Comparison of ENCODE assay signal across 23 mouse cellular contexts in the genomic region with DNA sequence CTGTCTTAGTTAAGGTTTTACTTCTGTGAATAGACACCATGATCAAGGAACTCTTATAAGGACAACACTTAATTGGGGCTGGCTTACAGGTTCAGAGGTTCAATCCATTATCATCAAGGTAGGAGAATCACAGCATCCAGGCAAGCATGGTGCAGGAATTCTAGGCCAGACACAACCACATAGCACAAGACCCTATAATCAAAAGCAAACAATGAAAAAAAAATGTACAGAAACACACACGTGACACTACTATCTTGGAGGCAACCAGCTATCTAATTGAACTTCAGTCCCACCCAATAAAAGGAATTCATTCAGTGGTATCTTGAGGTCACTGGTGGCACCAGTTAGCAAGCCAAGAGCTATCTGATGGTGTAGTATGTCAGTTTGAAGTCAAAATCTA. TPM values are rescaled to one million over a fixed set of nuclear protein-coding genes. Genes with fewer than 3 reads are reported as not detected.
A peak's percentile ranks its signal among the peaks of the same experiment; 100 is the strongest.
DNase-seq lines count a peak whose midpoint lies in the region; ATAC-seq and TF ChIP-seq lines count a peak whose summit lies in the region.
"Had no signal": no experiment of that assay in that cellular context is flagged by ENCODE, and none has a peak within 500 bp of the region (broad histone marks: within the 10 kb centered on the region; RNA-seq: fewer than 3 reads in every experiment).

No protein-coding gene starts in this region.

- no peak; the same call in 1 of the 2 replicates for TF ChIP-seq EP300 in liver, postnatal 0 days (IDR thresholded peaks at IDR 0.05; ENCODE audit: low read depth)

- 58% methylated on average over 1 of the region's 1 CpGs for WGBS in heart, embryonic 10.5 days
- WGBS in intestine, embryonic 15.5 days = 68% methylated on average over 1 of the region's 1 CpGs
- WGBS in intestine, embryonic 16.5 days = 73% methylated on average over 1 of the region's 1 CpGs
- WGBS in liver, embryonic 16.5 days (ENCODE audit: insufficient replicate concordance) = 31% methylated on average over 1 of the region's 1 CpGs
- 60% methylated on average over 1 of the region's 1 CpGs for WGBS in liver, postnatal 0 days (ENCODE audit: insufficient replicate concordance)

- H3K27me3 ChIP-seq in heart, embryonic 10.5 days (ENCODE audit: insufficient read depth, poor library complexity, severe bottlenecking) = no peaks in the 10 kb centered on the region
- H3K27me3 ChIP-seq in intestine, embryonic 15.5 days (replicated peaks) = no peaks in the 10 kb centered on the region
- H3K27me3 ChIP-seq in intestine, embryonic 16.5 days (replicated peaks; ENCODE audit: control insufficient read depth, insufficient read depth, low read length) = no peaks in the 10 kb centered on the region
- no peaks in the 10 kb centered on the region for H3K27me3 ChIP-seq in liver, embryonic 16.5 days (ENCODE audit: control insufficient read depth, insufficient read depth, low read depth, low read length)
- H3K27me3 ChIP-seq in liver, postnatal 0 days (ENCODE audit: insufficient read depth, low read length) = no peaks in the 10 kb centered on the region
- H3K27me3 ChIP-seq: CH12.LX; embryonic facial prominence, embryonic 12.5 days; forebrain, embryonic 13.5 days; forebrain, embryonic 15.5 days had no signal

- H3K27ac ChIP-seq in heart, embryonic 10.5 days = no peak overlapping the region
- H3K27ac ChIP-seq in intestine, embryonic 15.5 days = no peak overlapping the region
- H3K27ac ChIP-seq in intestine, embryonic 16.5 days (ENCODE audit: low read length) = no peak overlapping the region
- H3K27ac ChIP-seq in liver, embryonic 16.5 days (ENCODE audit: low read length) = no peak overlapping the region
- H3K27ac ChIP-seq in liver, postnatal 0 days (ENCODE audit: low read depth) = no peak overlapping the region
- H3K27ac ChIP-seq: embryonic facial prominence, embryonic 10.5 days; embryonic facial prominence, embryonic 12.5 days; forebrain, embryonic 13.5 days; forebrain, embryonic 15.5 days had no signal

- H3K36me3 ChIP-seq in heart, embryonic 10.5 days = no peaks in the 10 kb centered on the region
- no peaks in the 10 kb centered on the region for H3K36me3 ChIP-seq in intestine, embryonic 15.5 days
- no peaks in the 10 kb centered on the region for H3K36me3 ChIP-seq in intestine, embryonic 16.5 days (ENCODE audit: control insufficient read depth, insufficient read depth, low read length)
- no peaks in the 10 kb centered on the region for H3K36me3 ChIP-seq in liver, embryonic 16.5 days (ENCODE audit: control insufficient read depth, insufficient read depth)
- no peaks in the 10 kb centered on the region for H3K36me3 ChIP-seq in liver, postnatal 0 days (replicated peaks; ENCODE audit: insufficient read depth, low read length)
- H3K36me3 ChIP-seq: embryonic facial prominence, embryonic 10.5 days; embryonic facial prominence, embryonic 12.5 days; forebrain, embryonic 15.5 days; G1E had no signal

- no peak for TF ChIP-seq CTCF in liver, postnatal 0 days (IDR thresholded peaks at IDR 0.05; ENCODE audit: low read depth)

- no peak overlapping the region for H3K4me3 ChIP-seq in heart, embryonic 10.5 days
- no peak overlapping the region for H3K4me3 ChIP-seq in intestine, embryonic 15.5 days (replicated peaks)
- no peak overlapping the region for H3K4me3 ChIP-seq in intestine, embryonic 16.5 days (ENCODE audit: low read length)
- H3K4me3 ChIP-seq in liver, embryonic 16.5 days (ENCODE audit: low read depth, low read length) = no peak overlapping the region
- H3K4me3 ChIP-seq in liver, postnatal 0 days (ENCODE audit: low read depth, low read length) = no peak overlapping the region
- H3K4me3 ChIP-seq: embryonic facial prominence, embryonic 10.5 days; embryonic facial prominence, embryonic 12.5 days; forebrain, embryonic 13.5 days; forebrain, embryonic 15.5 days had no signal

- H3K4me1 ChIP-seq in heart, embryonic 10.5 days = peaks cover 11% of the 10 kb centered on the region
- no peaks in the 10 kb centered on the region for H3K4me1 ChIP-seq in intestine, embryonic 15.5 days (replicated peaks)
- H3K4me1 ChIP-seq in intestine, embryonic 16.5 days (ENCODE audit: control insufficient read depth, insufficient read depth, low read length) = peaks cover 5% of the 10 kb centered on the region; the same call in 1 of the 2 replicates
- peaks cover 23% of the 10 kb centered on the region for H3K4me1 ChIP-seq in liver, embryonic 16.5 days (ENCODE audit: control insufficient read depth, low read depth, low read length)
- no peaks in the 10 kb centered on the region for H3K4me1 ChIP-seq in liver, postnatal 0 days (ENCODE audit: insufficient read depth)
- H3K4me1 ChIP-seq: embryonic facial prominence, embryonic 12.5 days had no signal

- no peak overlapping the region for H3K9ac ChIP-seq in intestine, embryonic 15.5 days
- H3K9ac ChIP-seq in intestine, embryonic 16.5 days (ENCODE audit: low read depth, low read length) = no peak overlapping the region
- no peak overlapping the region for H3K9ac ChIP-seq in liver, embryonic 16.5 days (ENCODE audit: low read depth, low read length)
- no peak overlapping the region for H3K9ac ChIP-seq in liver, postnatal 0 days (replicated peaks)
- H3K9ac ChIP-seq: embryonic facial prominence, embryonic 12.5 days; forebrain, embryonic 13.5 days; forebrain, embryonic 15.5 days; forebrain, postnatal 0 days had no signal

- peak; percentile 55 for DNase-seq in heart, adult 11 months
- no peak for DNase-seq in heart, embryonic 10.5 days (ENCODE audit: low spot score)
- DNase-seq in liver, postnatal 0 days = no peak
- DNase-seq: adrenal gland, adult 2 months; adrenal gland, postnatal 10 days; adrenal gland, postnatal 25 days; B cell, adult 2 months; cerebellum, adult 11-12 months; cerebellum, adult 2 months; cerebellum, adult 9-10 months; cerebellum, postnatal 10 days; cerebellum, postnatal 25 days; forebrain, postnatal 0 days had no signal

- no peak overlapping the region for H3K4me2 ChIP-seq in intestine, embryonic 15.5 days (replicated peaks)
- no peak overlapping the region for H3K4me2 ChIP-seq in intestine, embryonic 16.5 days (ENCODE audit: low read depth, low read length)
- no peak overlapping the region for H3K4me2 ChIP-seq in liver, embryonic 16.5 days (ENCODE audit: low read depth, low read length)
- H3K4me2 ChIP-seq in liver, postnatal 0 days (ENCODE audit: low read depth, low read length) = no peak overlapping the region
- H3K4me2 ChIP-seq: embryonic facial prominence, embryonic 12.5 days; forebrain, embryonic 13.5 days; forebrain, embryonic 15.5 days had no signal

- peak; percentile 24 for ATAC-seq in intestine, embryonic 15.5 days
- no peak for ATAC-seq in intestine, embryonic 16.5 days
- peak; percentile 14; the same call in 1 of the 2 replicates for ATAC-seq in liver, embryonic 16.5 days (ENCODE audit: low read depth)
- no peak for ATAC-seq in liver, postnatal 0 days
- ATAC-seq: CD4-positive, CD25-positive, alpha-beta regulatory T cell, adult 4 months; forebrain, embryonic 13.5 days; forebrain, embryonic 15.5 days; forebrain, postnatal 0 days had no signal

- no peaks in the 10 kb centered on the region for H3K9me3 ChIP-seq in heart, embryonic 10.5 days
- H3K9me3 ChIP-seq in intestine, embryonic 15.5 days = no peaks in the 10 kb centered on the region
- no peaks in the 10 kb centered on the region for H3K9me3 ChIP-seq in intestine, embryonic 16.5 days (ENCODE audit: control insufficient read depth, low read length)
- H3K9me3 ChIP-seq in liver, embryonic 16.5 days (replicated peaks; ENCODE audit: control insufficient read depth, low read length) = no peaks in the 10 kb centered on the region
- H3K9me3 ChIP-seq in liver, postnatal 0 days (ENCODE audit: low read length) = no peaks in the 10 kb centered on the region
- H3K9me3 ChIP-seq: embryonic facial prominence, embryonic 10.5 days; embryonic facial prominence, embryonic 12.5 days; forebrain, embryonic 13.5 days; forebrain, embryonic 15.5 days had no signal

RNA-seq across cellular contexts. Expression of a gene that starts 50.9 kb away (rescaled TPM):
- 49.1 and 55.1 TPM in 2 replicates for polyA plus RNA-seq in heart, embryonic 10.5 days (2016; fragmentation: Nextera tagmentation; extraction: Ambion mirVana)
- 58.9 and 75.6 TPM in 2 replicates for polyA plus RNA-seq in intestine, embryonic 15.5 days (2015; fragmentation: Nextera tagmentation; extraction: Ambion mirVana)
- 50.9 and 55.5 TPM in 2 replicates for polyA plus RNA-seq in intestine, embryonic 16.5 days (2015; fragmentation: Nextera tagmentation; extraction: Ambion mirVana)
- polyA plus RNA-seq in liver, embryonic 16.5 days (2015; fragmentation: Nextera tagmentation; extraction: Ambion mirVana) = 29.1 and 34.4 TPM in 2 replicates
- 33.4 and 37.0 TPM in 2 replicates for polyA plus RNA-seq in liver, postnatal 0 days (2015; fragmentation: Nextera tagmentation; extraction: Ambion mirVana)

Comparison
In these comparisons a context has a peak if more than half of its experiments do, and no peak if none do; other contexts are left out.
1. ATAC-seq: peak in intestine, embryonic 15.5 days (single experiment) and liver, embryonic 16.5 days (single experiment); none in intestine, embryonic 16.5 days (single experiment) and liver, postnatal 0 days (single experiment).